Mouse (Mus musculus): ENCODE results near the gene Ube2g2. TPM values are rescaled to one million over a fixed set of nuclear protein-coding genes. Genes with fewer than 3 reads are reported as not detected.
"Not testable (repeated sequence)": the region's sequence is repeated elsewhere in the genome, so short reads cannot be mapped to it uniquely, and the experiment has no call there.

Gene Ube2g2
- total RNA-seq, 2 experiments from 2014 or later = 67.2 to 74.1 TPM

DNA sequence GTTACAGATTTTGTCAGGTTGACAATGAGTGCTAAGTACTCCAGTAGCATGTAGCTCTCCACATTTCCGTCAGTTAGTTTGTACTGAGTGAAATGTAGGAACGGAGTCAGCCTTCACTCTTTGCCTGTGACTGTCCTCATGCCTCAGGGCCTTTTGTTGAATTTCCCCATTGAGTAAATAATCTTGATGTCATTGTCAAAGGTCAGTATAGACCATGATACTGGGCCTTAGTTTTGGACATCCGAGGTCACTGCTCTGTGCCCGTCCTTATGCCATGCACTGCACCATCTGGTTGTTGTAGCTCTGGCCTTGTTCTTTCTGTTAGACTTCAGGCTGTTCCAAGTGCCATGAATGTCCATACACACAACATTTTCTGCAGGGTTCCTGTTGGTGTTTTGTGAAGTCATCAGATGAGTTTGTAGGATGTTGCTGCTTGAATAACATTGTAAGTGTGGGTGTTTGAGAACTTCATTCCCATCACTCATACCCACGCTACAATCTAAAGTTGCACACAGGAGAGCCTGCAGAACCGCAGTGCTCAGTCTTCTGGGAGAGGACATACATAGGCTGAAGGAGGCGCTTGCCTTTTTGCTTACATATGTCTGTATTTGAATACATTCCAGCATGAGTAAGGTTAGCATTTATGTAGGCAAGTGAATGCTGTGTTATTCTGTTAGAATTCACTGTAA is 14.3 kb downstream of the Ube2g2 start:
- no peak for DNase-seq (ENCODE audit: low spot score in 2 of 2)

DNA sequence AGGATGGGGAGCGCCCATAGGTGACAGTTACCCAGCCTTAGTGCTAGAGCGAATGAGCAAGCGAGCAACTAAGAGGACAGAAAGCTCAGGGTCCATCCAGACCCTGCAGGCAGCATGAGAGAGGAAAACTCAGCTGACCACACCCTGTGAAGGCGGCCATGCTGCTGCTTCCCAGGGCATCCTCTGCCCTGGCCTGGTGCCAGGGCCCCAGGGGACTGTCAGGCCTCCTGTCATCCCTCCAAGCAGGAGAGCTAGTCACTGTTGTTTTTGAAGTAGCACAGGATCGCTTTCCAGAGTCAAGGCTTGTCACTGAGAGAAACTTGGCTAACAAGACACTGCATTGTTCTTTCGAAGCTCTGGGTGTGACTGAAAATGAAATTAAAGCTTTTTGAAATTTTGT is 16.9 kb downstream of the Ube2g2 start:
- no peak for DNase-seq (ENCODE audit: low spot score in 2 of 2)

DNA sequence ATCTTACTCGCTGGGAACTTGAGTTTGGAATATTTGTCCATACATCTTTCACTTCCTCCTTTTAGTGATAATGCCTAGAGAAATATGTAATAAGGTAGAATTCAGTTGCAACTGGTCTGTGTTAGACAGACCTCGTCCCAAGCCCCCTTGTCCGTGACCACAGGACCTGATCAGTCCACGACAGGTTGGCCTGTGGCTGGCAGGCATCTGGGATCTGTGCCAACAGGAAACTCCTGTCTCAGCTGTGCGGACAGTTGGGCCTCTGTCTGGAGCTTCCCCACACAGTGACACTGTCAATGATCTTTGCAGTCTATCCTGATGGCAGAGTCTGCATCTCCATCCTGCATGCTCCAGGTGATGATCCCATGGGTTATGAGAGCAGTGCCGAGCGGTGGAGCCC is 21.1 kb downstream of the Ube2g2 start:
- no peak for DNase-seq (ENCODE audit: low spot score in 2 of 2)

DNA sequence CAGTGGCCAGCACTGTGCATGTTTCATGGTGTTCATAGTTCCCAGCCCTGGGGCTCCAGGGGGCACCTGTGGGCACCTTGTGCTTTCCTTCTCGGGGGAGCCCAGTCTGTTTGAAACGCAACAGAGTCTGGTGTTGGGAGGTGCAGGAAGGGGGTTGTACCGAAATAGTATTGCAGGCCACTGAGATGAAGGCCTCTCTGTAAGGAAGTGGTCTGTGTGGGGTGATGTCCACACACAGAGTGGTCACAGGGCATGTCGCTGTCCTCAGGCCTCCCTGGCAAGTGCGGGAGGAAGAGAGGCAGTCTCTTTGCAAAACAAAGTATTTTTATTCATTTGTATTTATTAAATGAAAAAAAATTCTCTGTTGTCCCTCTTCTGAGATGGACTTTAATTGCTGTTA is 23.5 kb downstream of the Ube2g2 start:
- DNase-seq (ENCODE audit: low spot score in 2 of 2) = no peak

DNA sequence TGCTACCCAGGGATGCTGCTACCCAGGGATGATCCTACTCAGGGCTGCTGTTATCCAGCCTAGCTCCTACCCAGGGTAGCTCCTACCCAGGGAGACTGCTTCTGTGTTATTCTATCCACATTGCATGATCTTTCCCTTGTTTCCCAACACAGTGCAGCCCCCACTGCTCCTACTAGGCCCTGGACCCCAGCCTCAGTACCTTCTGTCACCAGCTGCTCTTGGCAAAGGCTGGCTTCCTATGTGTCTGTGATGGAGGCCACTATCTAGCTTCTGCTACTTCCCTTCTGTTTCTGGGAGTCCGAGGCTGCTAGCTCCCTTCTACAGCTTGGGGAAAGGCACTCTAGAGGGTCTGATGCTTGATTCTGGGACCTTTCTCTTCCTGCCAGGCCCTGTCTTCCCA is 25.4 kb downstream of the Ube2g2 start:
- no peak for DNase-seq (ENCODE audit: low spot score in 2 of 2)

DNA sequence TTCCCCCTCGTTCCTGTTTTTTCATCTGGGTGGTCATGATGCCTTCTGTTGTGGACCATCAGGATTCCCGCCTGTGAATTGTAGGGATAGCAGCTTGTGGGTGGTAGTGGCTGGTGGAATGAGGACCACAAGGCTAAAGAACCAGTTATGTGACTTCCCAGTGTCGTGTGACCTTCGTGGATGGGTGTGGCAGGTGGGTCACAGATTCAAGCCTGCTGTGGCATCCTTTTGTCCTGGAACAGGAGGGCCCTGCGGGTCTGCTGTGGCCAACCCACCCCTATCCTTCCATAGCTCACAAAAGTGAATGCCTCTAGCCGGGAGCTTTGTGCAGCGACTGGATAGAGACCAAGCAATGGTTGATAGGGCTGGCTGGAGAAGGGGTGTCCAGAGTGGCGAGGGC is 25.8 kb downstream of the Ube2g2 start:
- DNase-seq (ENCODE audit: low spot score in 2 of 2) = no peak

DNA sequence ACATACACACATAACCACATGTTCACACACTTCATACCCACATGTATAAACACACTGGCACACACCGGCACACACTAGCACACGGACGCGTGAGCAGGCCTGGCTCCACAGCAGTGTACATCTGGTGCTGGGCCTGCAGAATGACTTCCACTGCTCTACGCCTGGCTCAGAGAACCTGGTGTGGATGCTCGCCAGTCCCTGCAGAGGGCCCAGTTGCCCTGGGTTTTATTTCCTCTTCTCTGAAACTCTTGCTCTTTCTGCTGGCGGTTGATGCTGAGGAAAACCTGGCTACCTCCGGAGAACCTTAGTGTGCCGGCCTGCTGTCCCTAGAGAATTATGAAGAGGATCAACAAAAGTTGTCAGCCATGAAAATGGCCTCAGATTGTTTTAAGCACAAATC is 30.0 kb downstream of the Ube2g2 start:
- DNase-seq (ENCODE audit: low spot score in 2 of 2) = no peak

DNA sequence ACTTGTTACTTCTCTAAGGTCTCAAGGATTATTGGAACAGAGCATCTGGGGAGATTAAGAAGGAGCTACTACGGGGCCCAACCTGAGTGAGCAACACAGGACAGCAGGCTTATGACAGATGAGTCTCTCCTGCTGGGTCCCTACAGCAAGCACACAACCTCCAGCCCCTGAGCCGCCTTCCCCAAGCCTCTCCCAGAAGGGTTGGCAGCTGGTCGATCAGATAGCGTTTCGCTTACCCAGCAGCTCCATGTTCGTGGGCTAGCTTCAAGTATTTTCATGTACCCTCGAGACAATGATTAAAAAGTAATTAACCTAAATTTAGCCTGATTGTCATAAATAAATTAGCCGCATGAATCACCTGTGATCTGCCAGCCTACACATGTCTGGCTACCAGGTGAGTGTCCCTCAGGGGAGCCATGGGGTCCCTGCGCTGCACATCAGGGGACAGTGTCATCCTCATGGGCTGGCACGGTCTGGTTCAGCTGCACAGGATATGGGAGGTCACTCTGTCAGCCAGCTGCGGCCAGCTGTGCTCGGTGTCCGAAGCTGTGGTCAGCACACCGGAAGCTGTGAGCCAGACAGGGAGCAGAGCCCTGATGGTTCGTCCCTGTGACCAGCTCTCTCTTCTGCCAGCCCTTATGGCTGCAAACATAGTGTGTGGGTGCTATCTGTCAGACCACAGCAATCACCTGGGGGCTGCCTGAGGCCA is 36.4 kb downstream of the Ube2g2 start:
- no peak for DNase-seq (ENCODE audit: low spot score in 2 of 2)

DNA sequence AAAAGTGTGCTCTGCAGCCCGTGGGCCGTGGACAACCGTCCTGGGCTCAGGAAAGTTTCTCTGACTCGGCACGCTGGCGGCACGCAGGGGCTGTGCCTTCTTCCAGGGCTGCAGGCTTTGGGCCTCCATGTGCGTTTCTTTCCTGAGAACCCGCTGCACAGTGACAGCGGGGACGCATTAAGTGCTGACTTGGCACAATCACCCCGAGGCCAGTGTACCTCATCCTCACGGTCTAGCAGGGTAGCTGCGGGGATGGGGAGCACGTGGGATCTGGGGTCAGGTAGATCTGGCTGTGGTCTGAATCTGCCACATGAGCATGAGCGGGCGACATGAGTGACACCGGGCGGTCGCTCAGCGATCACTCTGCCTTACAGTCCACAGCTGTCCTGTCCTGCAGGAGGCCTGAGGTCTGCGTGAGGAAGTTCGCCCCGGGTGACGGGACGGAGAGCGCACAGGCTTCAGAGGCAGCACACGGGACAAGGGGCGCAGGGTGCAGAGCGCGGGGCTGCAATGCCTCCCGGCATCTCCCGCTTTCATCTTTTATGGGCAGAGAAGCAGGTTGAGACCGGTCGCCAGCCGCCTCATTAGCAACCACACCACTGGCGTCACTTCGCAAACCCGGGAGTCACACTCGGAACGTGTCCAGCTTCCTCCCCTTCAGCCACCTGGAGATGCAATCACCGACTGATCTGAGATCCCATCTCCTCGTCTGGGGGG is 42.0 kb downstream of the Ube2g2 start:
- no peak for DNase-seq (ENCODE audit: low spot score in 2 of 2)

DNA sequence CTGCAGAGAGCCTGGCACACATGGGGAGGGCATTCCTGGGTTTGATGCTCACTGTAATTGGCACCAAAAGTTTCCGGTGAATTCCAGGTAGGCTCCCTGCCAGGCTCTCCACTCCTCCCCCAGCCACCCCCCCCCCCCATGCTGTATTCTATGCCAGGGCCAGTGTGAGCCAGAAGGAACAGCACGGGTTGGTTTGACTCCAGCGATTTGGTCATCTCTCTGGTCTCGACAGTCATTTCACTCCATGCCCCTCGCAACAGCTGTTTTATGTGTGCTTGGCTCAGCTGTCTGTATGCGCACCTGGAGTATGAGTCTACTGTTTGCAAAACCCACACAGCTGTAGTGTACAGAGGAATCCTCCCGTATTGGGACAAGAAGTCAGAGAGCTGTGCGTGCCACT is 44.3 kb downstream of the Ube2g2 start:
- DNase-seq (ENCODE audit: low spot score in 2 of 2) = no peak

DNA sequence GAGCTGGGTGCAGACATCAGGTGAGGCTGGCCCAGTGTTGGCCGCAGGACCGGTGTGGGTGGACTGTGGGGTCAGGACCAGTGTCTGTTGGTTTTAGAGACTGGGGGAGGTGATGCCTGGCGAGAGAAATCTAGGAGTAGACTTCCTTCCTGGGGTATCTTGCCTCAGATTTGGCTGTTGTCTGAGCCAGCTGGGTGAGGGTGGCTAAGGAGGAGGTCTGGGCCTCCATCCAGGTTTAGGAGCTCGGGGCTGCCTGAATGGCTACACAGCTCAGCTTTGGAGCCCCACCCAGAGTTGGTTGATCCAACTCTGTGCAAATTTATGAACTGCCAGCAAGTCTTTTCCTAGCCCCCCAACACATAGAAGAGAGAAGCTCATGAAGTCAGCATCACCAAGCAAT is 45.3 kb downstream of the Ube2g2 start:
- DNase-seq (ENCODE audit: low spot score in 2 of 2) = no peak

DNA sequence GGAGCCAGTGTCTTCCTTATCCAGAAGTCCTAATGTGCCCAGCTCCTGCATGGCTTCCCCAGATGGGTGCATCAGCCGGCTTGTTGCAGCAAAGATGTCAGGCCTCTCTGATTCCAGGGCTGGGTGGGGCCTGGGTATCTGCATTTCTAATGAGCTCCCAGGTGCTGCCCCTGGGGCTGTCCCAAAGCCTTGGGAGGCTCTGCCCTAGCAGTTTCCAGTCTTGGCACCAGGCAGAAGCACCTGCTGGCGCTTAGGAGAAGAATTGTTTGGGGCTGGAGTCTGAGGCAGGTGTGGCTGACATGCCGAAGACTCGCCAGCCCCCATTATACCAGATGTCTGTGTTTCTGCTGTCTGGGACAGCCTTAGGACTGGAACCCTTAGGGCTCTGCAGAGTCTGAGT is 48.6 kb downstream of the Ube2g2 start:
- DNase-seq (ENCODE audit: low spot score in 2 of 2) = no peak

DNA sequence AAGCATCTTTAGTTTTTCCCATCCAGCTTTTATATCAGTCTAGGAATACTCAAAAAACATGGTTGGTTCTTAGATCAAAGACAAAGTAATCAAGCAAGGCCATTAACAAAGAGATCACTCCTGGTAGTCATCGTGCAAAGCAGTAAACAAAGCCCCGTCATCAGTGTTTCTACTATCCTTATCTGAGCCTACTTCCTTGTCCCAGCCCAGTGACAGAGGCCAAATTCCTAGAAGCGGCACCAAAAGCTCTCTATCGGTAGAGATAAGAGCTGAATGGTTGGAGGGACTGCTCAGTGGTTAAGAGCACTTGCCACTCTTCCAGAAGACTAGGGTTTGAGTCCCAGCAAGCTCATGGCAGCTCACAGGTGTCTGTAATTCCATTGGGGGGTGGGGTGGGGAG is 49.4 kb downstream of the Ube2g2 start:
- DNase-seq (ENCODE audit: low spot score in 2 of 2) = no peak

DNA sequence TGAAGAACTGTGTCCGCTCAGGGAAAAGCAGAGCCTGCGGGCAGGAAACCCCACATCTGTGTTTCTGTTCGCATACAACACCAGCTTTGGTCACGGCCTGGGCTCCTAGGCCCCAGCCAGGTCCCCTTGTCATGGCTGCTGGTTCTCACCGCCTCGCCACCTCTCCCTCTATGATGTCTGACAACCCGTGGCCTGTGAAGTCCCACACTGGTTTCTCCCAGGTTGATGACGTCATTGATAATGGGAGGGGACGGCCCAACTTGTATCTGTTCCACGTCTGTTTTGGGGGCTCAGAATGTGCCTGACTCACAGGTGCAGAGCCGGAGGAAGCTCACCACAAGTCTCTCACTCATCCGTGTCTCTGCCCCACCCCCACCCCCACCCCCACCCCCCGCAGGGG is 51.7 kb downstream of the Ube2g2 start:
- DNase-seq (ENCODE audit: low spot score in 2 of 2) = no peak

DNA sequence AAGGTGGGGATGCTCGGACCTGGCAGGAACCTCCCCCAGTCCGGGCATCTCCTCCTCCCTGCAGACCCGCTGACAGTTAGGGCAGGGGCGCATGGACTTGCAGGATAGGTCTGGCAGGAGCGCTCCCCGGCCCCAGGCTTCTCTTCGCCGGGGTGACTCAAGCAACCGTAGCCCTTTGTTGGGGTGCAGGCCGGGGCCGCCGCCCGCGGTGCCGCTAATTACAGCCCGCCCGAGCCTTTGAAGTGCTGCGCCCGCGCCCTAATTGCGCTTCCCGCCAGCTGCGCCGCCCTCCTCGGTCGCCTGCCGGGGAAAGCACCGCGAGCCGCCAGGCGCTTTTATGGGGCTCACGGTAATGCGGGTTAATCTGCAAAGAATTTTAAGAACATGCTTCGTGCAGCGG is 55.5 kb downstream of the Ube2g2 start:
- no peak for DNase-seq (ENCODE audit: low spot score in 2 of 2)

DNA sequence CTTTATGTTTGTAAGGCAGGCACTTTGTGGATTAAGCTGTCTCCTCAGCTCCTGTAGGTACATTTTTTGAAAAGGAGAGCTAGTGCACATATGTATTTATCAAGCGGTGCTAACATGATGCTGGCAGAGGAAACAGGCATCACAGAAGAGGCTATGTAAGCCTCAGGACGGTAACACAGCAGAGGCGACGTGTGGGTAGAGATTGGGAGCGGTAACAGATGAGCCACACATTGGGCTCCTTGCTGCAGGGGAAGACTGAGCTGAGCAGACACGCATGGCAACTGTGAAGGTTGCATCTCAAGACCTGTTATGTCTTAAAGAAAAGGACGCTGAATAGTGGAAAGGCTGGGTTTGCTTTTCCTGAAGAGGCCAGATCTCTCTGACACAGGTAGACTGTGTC is 60.9 kb downstream of the Ube2g2 start:
- DNase-seq (ENCODE audit: low spot score in 2 of 2) = no peak

DNA sequence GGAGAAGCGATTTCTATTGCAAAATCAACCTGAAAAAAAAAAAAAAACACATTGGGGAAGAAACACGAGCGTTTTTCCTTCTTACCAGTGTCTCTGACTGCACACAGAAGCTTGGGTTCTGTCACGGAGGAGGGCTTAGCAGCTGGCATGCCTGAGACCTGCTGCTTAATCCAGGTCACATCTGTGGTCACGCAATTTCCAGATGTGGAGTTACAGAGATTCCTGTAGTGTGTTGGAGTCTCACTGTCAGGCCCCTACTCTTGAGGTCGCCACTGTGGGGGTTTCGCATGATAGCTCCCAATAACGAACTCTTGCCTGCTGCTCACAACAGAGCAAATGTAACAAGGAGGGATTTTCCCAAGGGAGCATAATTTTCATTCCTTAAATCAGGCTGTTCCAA is 62.1 kb downstream of the Ube2g2 start:
- no peak for DNase-seq (ENCODE audit: low spot score in 2 of 2)

DNA sequence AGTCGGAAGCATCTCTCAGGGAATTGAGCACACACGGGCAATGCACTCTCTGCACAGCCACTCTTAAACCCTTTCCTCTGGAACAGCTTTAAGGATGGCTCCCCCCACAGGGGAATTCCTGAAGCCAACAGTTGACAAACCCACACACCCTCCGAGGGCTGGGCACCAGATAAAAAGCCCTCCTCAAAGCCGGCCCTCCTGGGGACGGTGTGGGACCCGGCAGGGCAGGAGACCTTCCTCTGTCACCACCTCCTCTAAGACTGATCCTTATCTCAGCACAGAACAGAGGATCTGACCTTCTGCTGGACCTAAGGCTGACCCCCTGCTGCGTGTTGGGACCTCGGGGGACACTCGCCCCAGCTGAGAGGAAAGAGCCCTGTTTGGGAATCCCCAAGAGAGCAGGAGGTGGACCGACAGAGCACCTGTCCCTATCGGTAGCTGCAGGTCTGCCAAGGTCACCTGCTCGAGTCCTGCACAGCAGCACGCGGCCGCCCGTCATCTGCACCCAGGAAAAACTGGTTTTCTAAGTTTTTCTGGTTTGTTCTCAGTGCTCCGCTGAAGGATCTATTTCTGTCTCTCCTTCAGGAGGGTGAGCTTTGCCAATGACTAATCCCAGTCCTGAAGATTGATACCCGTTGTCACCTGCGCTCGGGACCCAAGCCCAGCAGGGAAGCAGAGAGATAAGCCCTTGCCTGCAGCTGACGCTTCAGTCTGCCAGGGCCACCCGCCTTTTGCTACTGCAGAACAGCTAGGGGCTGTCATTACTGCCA is 64.0 kb downstream of the Ube2g2 start, which contains the start of gene Tspear:
Tspear (plus strand) TSS at position 675 of the 770 bp plus-strand sequence.
- no peak for DNase-seq (ENCODE audit: low spot score in 2 of 2)

DNA sequence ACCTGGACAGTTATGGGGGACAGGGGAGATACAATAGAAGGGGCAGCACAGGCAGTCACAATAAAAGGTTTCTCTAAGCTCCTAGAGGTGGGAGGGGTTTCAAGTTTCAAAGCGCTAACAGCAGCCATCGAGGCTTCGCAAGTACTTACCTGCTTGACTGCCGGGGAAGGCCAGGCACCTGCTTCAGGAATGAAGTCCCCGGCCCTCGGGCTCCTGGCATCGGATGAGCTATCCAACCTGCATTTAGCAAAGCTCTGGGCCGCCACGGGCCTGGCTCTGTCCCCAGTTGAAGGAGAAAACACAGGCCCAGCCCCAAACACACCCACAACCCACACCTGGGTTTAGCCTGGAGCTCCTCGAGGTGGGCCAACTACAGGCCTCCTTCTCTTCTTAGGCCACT is 64.9 kb downstream of the Ube2g2 start:
- DNase-seq (ENCODE audit: low spot score in 2 of 2) = no peak

DNA sequence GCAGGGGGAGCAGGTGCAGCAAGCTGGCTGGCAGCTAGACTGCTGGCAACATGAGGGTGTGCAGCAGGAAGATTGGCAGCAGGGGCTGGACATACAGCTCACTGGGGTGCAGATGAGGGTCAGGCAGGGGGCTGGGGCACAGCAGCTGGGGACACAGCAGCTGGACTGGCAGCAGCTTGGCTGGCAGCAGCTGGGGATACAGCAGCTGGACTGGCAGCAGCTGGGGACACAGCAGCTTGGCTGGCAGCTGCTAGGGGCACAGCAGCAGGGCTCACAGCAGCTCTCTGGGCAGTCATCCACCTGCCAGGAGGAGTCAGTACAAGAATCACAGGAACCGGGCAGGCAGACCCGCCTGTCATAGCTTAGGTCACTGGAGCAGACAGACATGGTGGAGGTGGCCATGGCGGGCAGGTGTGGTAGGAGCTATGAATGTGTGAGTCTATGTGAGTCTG is 68.3 kb downstream of the Ube2g2 start, which contains the start of gene Gm19402:
Gm19402 (minus strand) TSS at position 402 of the 452 bp plus-strand sequence.
- not testable (repeated sequence) for DNase-seq (ENCODE audit: low spot score in 2 of 2)

Data from adrenal gland, adult 18-20 months (tissue).